Mouse (Mus musculus) cerebellum, postnatal 4 days (tissue): ENCODE results near the gene Olfr1048.
"Not testable (repeated sequence)": the region's sequence is repeated elsewhere in the genome, so short reads cannot be mapped to it uniquely, and the experiment has no call there.

Experiments used
- DNase-seq, 2 experiments: peaks; one replicate each; pipeline ENCODE4 v3.0.0; 2022; ENCODE audit warnings: low spot score in 2 of 2, mixed read lengths in 1 of 2

Olfr1048 gene

GRCm38 (mm10) chr2:86240189-86240588 is at the start of gene Olfr1048:
Olfr1048 (minus strand) TSS chr2:86240289.
- DNase-seq: no peak

GRCm38 (mm10) chr2:86278988-86279387 is 38.9 kb upstream of the Olfr1048 start, which contains the start of gene Olfr1051:
Olfr1051 (minus strand) TSS chr2:86279088.
- DNase-seq: not testable (repeated sequence)

- not testable (repeated sequence) for DNase-seq
Measured at GRCm38 (mm10) chr2:86258228-86258627, 18.1 kb upstream of the Olfr1048 start, which contains the start of gene Olfr1049. Olfr1049 (minus strand) TSS chr2:86258328.

GRCm38 (mm10) chr2:86231301-86231700 is 8.8 kb downstream of the Olfr1048 start, which contains the start of gene Olfr1047:
Olfr1047 (minus strand) TSS chr2:86231401.
- DNase-seq: no peak

- DNase-seq: no peak
Measured at GRCm38 (mm10) chr2:86219214-86219613, 20.9 kb downstream of the Olfr1048 start, which contains the start of gene Olfr1046. Olfr1046 (minus strand) TSS chr2:86219314.

GRCm38 (mm10) chr2:86202909-86203308 is 37.2 kb downstream of the Olfr1048 start, which contains the start of gene Olfr1045:
Olfr1045 (minus strand) TSS chr2:86203009.
- DNase-seq: no peak

- DNase-seq: no peak
Measured at GRCm38 (mm10) chr2:86195863-86196262, 44.2 kb downstream of the Olfr1048 start.

GRCm38 (mm10) chr2:86185583-86185982 is 54.5 kb downstream of the Olfr1048 start, which contains the start of gene Olfr52:
Olfr52 (minus strand) TSS chr2:86185683.
- no peak for DNase-seq
